In genomic region chr4:154897676-154898465, GRCm38 (mm10) we compare ENCODE assay signal across 8 mouse cellular contexts. TPM values are rescaled to one million over a fixed set of nuclear protein-coding genes. Genes with fewer than 3 reads are reported as not detected.
DNase-seq lines count a peak whose midpoint lies in the region; ATAC-seq lines count a peak whose summit lies in the region.

No protein-coding gene starts in this region.

- H3K4me2 ChIP-seq in heart, embryonic 12.5 days = peak overlapping the region; percentile 92
- peak overlapping the region; percentile 95 for H3K4me2 ChIP-seq in limb, embryonic 13.5 days (replicated peaks)
- peak overlapping the region; percentile 82 for H3K4me2 ChIP-seq in stomach, embryonic 16.5 days (ENCODE audit: low read depth, low read length)

- peak overlapping the region; percentile 55 for H3K4me3 ChIP-seq in heart, embryonic 12.5 days
- peak overlapping the region; percentile 62 for H3K4me3 ChIP-seq in limb, embryonic 13.5 days
- H3K4me3 ChIP-seq in stomach, embryonic 16.5 days (replicated peaks; ENCODE audit: low read length) = peak overlapping the region; percentile 53

- 62% methylated on average over 6 of the region's 6 CpGs for WGBS in heart, embryonic 12.5 days
- 65% methylated on average over 6 of the region's 6 CpGs for WGBS in limb, embryonic 13.5 days
- WGBS in stomach, embryonic 16.5 days = 61% methylated on average over 6 of the region's 6 CpGs

- peaks cover 39% of the 10 kb centered on the region for H3K27me3 ChIP-seq in heart, embryonic 12.5 days (replicated peaks)
- peaks cover 5% of the 10 kb centered on the region; the same call in 1 of the 2 replicates for H3K27me3 ChIP-seq in limb, embryonic 13.5 days
- no peaks in the 10 kb centered on the region for H3K27me3 ChIP-seq in stomach, embryonic 16.5 days (ENCODE audit: control insufficient read depth, insufficient read depth, low read length)

- peak; percentile 45 to 60 for DNase-seq in heart, adult 18-20 months
- no peak for DNase-seq in heart, postnatal 25 days (ENCODE audit: low spot score)
- peak; percentile 57 to 62 for DNase-seq in cerebellum, postnatal 10 days
- no peak for DNase-seq in thymus, adult 18-20 months
- DNase-seq in right cerebral cortex, postnatal 10 days (ENCODE audit: low spot score in 2 of 2) = no peak

- no peak overlapping the region for H3K27ac ChIP-seq in heart, embryonic 12.5 days (ENCODE audit: poor library complexity, severe bottlenecking)
- no peak overlapping the region for H3K27ac ChIP-seq in limb, embryonic 13.5 days
- no peak overlapping the region for H3K27ac ChIP-seq in stomach, embryonic 16.5 days (ENCODE audit: low read length)

- H3K4me1 ChIP-seq in heart, embryonic 12.5 days (replicated peaks) = peaks cover 16% of the 10 kb centered on the region
- H3K4me1 ChIP-seq in limb, embryonic 13.5 days = peaks cover 18% of the 10 kb centered on the region
- H3K4me1 ChIP-seq in stomach, embryonic 16.5 days (ENCODE audit: control insufficient read depth, insufficient read depth, low read length) = peaks cover 11% of the 10 kb centered on the region

- no peaks in the 10 kb centered on the region for H3K36me3 ChIP-seq in heart, embryonic 12.5 days
- peaks cover 10% of the 10 kb centered on the region for H3K36me3 ChIP-seq in limb, embryonic 13.5 days
- no peaks in the 10 kb centered on the region for H3K36me3 ChIP-seq in stomach, embryonic 16.5 days (ENCODE audit: control insufficient read depth, insufficient read depth, low read length)

- peak overlapping the region; percentile 79 for H3K9ac ChIP-seq in heart, embryonic 12.5 days
- peak overlapping the region; percentile 79 for H3K9ac ChIP-seq in limb, embryonic 13.5 days
- peak overlapping the region; percentile 77 for H3K9ac ChIP-seq in stomach, embryonic 16.5 days (ENCODE audit: low read length)

- intact Hi-C loops in heart, postnatal 25 days (cut with DNase I) = no loop called here

- ATAC-seq in heart, embryonic 12.5 days (ENCODE audit: insufficient number of reproducible peaks, low FRiP score) = no peak
- no peak for ATAC-seq in limb, embryonic 13.5 days (ENCODE audit: low FRiP score, low read depth)
- ATAC-seq in stomach, embryonic 16.5 days (ENCODE audit: insufficient read depth, low FRiP score) = no peak

- no peaks in the 10 kb centered on the region for H3K9me3 ChIP-seq in heart, embryonic 12.5 days (replicated peaks)
- H3K9me3 ChIP-seq in limb, embryonic 13.5 days = no peaks in the 10 kb centered on the region
- H3K9me3 ChIP-seq in stomach, embryonic 16.5 days (replicated peaks; ENCODE audit: control insufficient read depth, low read length) = no peaks in the 10 kb centered on the region

RNA-seq across cellular contexts. Expression of gene Fam213b, which starts 1.1 kb away (rescaled TPM):
- 10 to 100 TPM; 82.5 to 98.2 TPM for total RNA-seq in heart, adult 18-20 months (2021)
- total RNA-seq in heart, postnatal 25 days (2021) = 10 to 100 TPM; 74.4 to 76.2 TPM
- polyA plus RNA-seq in heart, embryonic 12.5 days (2016; fragmentation: Nextera tagmentation; extraction: Ambion mirVana) = 35.8 and 38.5 TPM in 2 replicates
- 44.3 and 45.1 TPM in 2 replicates for polyA plus RNA-seq in limb, embryonic 13.5 days (2015; fragmentation: Nextera tagmentation; extraction: Ambion mirVana)
- 29.5 and 34.1 TPM in 2 replicates for polyA plus RNA-seq in stomach, embryonic 16.5 days (2015; fragmentation: Nextera tagmentation; extraction: Ambion mirVana)

RNA-seq across cellular contexts. Expression of gene Mmel1, which starts 28.5 kb away (rescaled TPM):
- under 1 TPM; 0.10 to 0.13 TPM for total RNA-seq in heart, adult 18-20 months (2021)
- total RNA-seq in heart, postnatal 25 days (2021) = under 1 TPM; 0.20 to 0.39 TPM
- 0.20 and 0.44 TPM in 2 replicates for polyA plus RNA-seq in heart, embryonic 12.5 days (2016; fragmentation: Nextera tagmentation; extraction: Ambion mirVana)
- 0.05 and 0.23 TPM in 2 replicates for polyA plus RNA-seq in limb, embryonic 13.5 days (2015; fragmentation: Nextera tagmentation; extraction: Ambion mirVana)
- 0.20 and 0.30 TPM in 2 replicates for polyA plus RNA-seq in stomach, embryonic 16.5 days (2015; fragmentation: Nextera tagmentation; extraction: Ambion mirVana)

RNA-seq across cellular contexts. Expression of gene Tnfrsf14, which starts 30.5 kb away (rescaled TPM):
- total RNA-seq in heart, adult 18-20 months (2021) = 1 to 10 TPM; 5.3 to 7.1 TPM
- 1 to 10 TPM; 3.8 to 6.7 TPM for total RNA-seq in heart, postnatal 25 days (2021)
- polyA plus RNA-seq in heart, embryonic 12.5 days (2016; fragmentation: Nextera tagmentation; extraction: Ambion mirVana) = 1.8 and 2.9 TPM in 2 replicates
- 1.2 and 1.8 TPM in 2 replicates for polyA plus RNA-seq in limb, embryonic 13.5 days (2015; fragmentation: Nextera tagmentation; extraction: Ambion mirVana)
- 4.3 and 4.6 TPM in 2 replicates for polyA plus RNA-seq in stomach, embryonic 16.5 days (2015; fragmentation: Nextera tagmentation; extraction: Ambion mirVana)

Comparison
In these comparisons a context has a peak if more than half of its experiments do, and no peak if none do; other contexts are left out.
1. DNase-seq: peak in heart, adult 18-20 months (2 of 2) and cerebellum, postnatal 10 days (2 of 2); none in heart, postnatal 25 days (single experiment), thymus, adult 18-20 months (0 of 2) and right cerebral cortex, postnatal 10 days (0 of 2).
2. Peak in every context shown above with its lines, with median percentiles within 50 percentile points of each other: H3K4me2 ChIP-seq, H3K4me3 ChIP-seq and H3K9ac ChIP-seq.